Mouse (Mus musculus) cerebellum, adult 18-20 months (tissue): ENCODE measurements at regions not wholly inside any gene's neighbourhood (a gene's known extent, or its start where the extent isn't known, plus 50 kb on each side); places are given as distances from the start of the nearest gene placed in this dataset.

ENCODE experiments used
- DNase-seq, 2 experiments: peaks; one replicate each; pipeline ENCODE4 v3.0.0; 2021

GRCm38 (mm10) chr16:52742166-52742565 lies 288.3 kb upstream of the Alcam start:
- DNase-seq, result no peak

GRCm38 (mm10) chr16:52726120-52726844 lies 272.4 kb upstream of the Alcam start:
- DNase-seq, result no peak

- no peak for DNase-seq
Measured at GRCm38 (mm10) chr16:52718231-52718932, 264.5 kb upstream of the Alcam start.

- no peak for DNase-seq
Measured at GRCm38 (mm10) chr16:52690272-52690671, 236.4 kb upstream of the Alcam start.

- DNase-seq, result no peak
Measured at GRCm38 (mm10) chr16:52654825-52655224, 201.0 kb upstream of the Alcam start.
